Mouse (Mus musculus) ES-E14 (cell line): ENCODE measurements around the gene Csnk1e.

ENCODE experiments used
- CHD2 ChIP-seq: IDR thresholded peaks from 2 replicates; pipeline ENCODE4 v1.6.1; 2014; ENCODE audit warnings: mild to moderate bottlenecking, low read depth, low read length, inconsistent platforms
- HCFC1 ChIP-seq: IDR thresholded peaks from 2 replicates; pipeline ENCODE4 v1.6.1; 2012; ENCODE audit warnings: low read length, inconsistent platforms, borderline replicate concordance; ENCODE audit not compliant: insufficient read depth
- MAFK ChIP-seq: IDR thresholded peaks from 2 replicates; pipeline ENCODE4 v1.6.1; 2014; ENCODE audit warnings: mild to moderate bottlenecking, low read depth, low read length, inconsistent platforms; ENCODE audit not compliant: insufficient read depth
- ZC3H11A ChIP-seq: IDR thresholded peaks from 2 replicates; pipeline ENCODE4 v1.6.1; 2012; ENCODE audit warnings: low read depth, mild to moderate bottlenecking, inconsistent platforms, low read length, borderline replicate concordance
- ZNF384 ChIP-seq: IDR thresholded peaks from 2 replicates; pipeline ENCODE4 v1.6.1; 2012; ENCODE audit warnings: low read depth, low read length, inconsistent platforms

- no peak for TF ChIP-seq ZC3H11A
- TF ChIP-seq CHD2 = no peak
- no peak for TF ChIP-seq HCFC1
- no peak for TF ChIP-seq MAFK
- TF ChIP-seq ZNF384 = no peak
Measured at GRCm38 (mm10) chr15:79370281-79370843, 85.0 kb downstream of the Csnk1e start.
